Mouse (Mus musculus) liver, adult 2 months (tissue): Measurements from ENCODE around the gene Stxbp4.

Experiments used
- CTCF ChIP-seq: fragments of 200-500 bp; IDR thresholded peaks from 2 replicates; pipeline ENCODE4 v1.5.1; 2011; ENCODE audit warnings: low read depth, low read length, control low read depth
- POLR2A ChIP-seq: fragments of 200-500 bp; IDR thresholded peaks from 2 replicates; pipeline ENCODE4 v1.6.1; 2011; ENCODE audit warnings: low read length, control low read depth; ENCODE audit not compliant: insufficient read depth; ENCODE audit errors: extremely low read depth

DNA sequence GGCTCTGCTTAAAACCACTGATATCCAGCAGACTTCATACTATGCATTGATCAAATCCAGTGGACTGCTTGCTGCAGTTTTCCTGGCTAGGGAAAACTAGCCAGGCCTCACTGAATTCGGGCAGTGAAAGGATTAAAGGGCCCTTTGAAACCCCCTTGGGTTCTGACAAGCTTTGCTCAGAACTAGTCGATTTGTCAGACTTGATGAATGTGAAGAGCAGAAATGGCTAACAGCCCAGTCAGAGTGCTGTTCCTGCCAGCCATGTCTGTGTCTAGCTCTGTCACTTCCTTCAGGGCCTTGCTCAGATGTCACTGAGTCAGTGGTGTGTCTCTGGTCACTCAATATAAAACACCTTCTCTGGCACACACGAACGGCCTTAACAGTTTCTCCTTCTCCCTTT is 136.0 kb downstream of the Stxbp4 start:
- TF ChIP-seq POLR2A: no peak
- TF ChIP-seq CTCF: no peak
